In genomic region chr15:80744667-80745422, GRCm38 (mm10) we compare ENCODE assay signal across 33 mouse cellular contexts. TPM values are rescaled to one million over a fixed set of nuclear protein-coding genes. Genes with fewer than 3 reads are reported as not detected.
DNase-seq lines count a peak whose midpoint lies in the region; ATAC-seq and TF ChIP-seq lines count a peak whose summit lies in the region.
"Had no signal": no experiment of that assay in that cellular context is flagged by ENCODE, and none has a peak within 500 bp of the region (broad histone marks: within the 10 kb centered on the region; RNA-seq: fewer than 3 reads in every experiment).

No protein-coding gene starts in this region.

- no peak for TF ChIP-seq RAD21 in MEL (IDR thresholded peaks at IDR 0.05; ENCODE audit: low read depth, low read length)

- no peak overlapping the region for H3K9ac ChIP-seq in MEL (ENCODE audit: control insufficient read depth, low read depth, low read length, poor library complexity, severe bottlenecking)
- no peak overlapping the region for H3K9ac ChIP-seq in liver, embryonic 11.5 days (ENCODE audit: low read depth, low read length)
- H3K9ac ChIP-seq in liver, postnatal 0 days (replicated peaks) = no peak overlapping the region
- no peak overlapping the region for H3K9ac ChIP-seq in midbrain, postnatal 0 days (replicated peaks; ENCODE audit: low read length, poor library complexity, severe bottlenecking)
- H3K9ac ChIP-seq: embryonic facial prominence, embryonic 13.5 days; forebrain, embryonic 12.5 days; intestine, embryonic 15.5 days; limb, embryonic 13.5 days; lung, embryonic 14.5 days; neural tube, embryonic 15.5 days; stomach, embryonic 15.5 days had no signal

- H3K27ac ChIP-seq in gastrocnemius, adult 2 months = peak overlapping the region; percentile 17; the same call in 1 of the 2 replicates
- H3K27ac ChIP-seq in MEL (ENCODE audit: control insufficient read depth, low read depth, low read length) = peak overlapping the region; percentile 46
- no peak overlapping the region for H3K27ac ChIP-seq in liver, embryonic 11.5 days (ENCODE audit: low read depth, low read length)
- H3K27ac ChIP-seq in liver, postnatal 0 days (ENCODE audit: low read depth) = peak overlapping the region; percentile 72
- no peak overlapping the region for H3K27ac ChIP-seq in midbrain, postnatal 0 days (ENCODE audit: low read depth, low read length)
- H3K27ac ChIP-seq: embryonic facial prominence, embryonic 13.5 days; forebrain, embryonic 12.5 days; hindbrain, embryonic 10.5 days; intestine, embryonic 15.5 days; layer of hippocampus, adult 2 months; limb, embryonic 13.5 days; midbrain, embryonic 10.5 days; neural tube, embryonic 15.5 days; stomach, embryonic 15.5 days had no signal

- H3K4me2 ChIP-seq in liver, embryonic 11.5 days = peak overlapping the region; percentile 39
- peak overlapping the region; percentile 48 for H3K4me2 ChIP-seq in liver, postnatal 0 days (ENCODE audit: low read depth, low read length)
- H3K4me2 ChIP-seq in midbrain, postnatal 0 days (ENCODE audit: low read depth, low read length, poor library complexity, severe bottlenecking) = no peak overlapping the region
- H3K4me2 ChIP-seq: embryonic facial prominence, embryonic 13.5 days; forebrain, embryonic 12.5 days; intestine, embryonic 15.5 days; limb, embryonic 13.5 days; lung, embryonic 14.5 days; neural tube, embryonic 15.5 days; stomach, embryonic 15.5 days had no signal

- no peak overlapping the region for H3K4me3 ChIP-seq in gastrocnemius, adult 2 months
- H3K4me3 ChIP-seq in MEL (ENCODE audit: control insufficient read depth in 1 of 2, insufficient read depth in 1 of 2, low read depth in 2 of 2, low read length in 2 of 2) = no peak overlapping the region
- no peak overlapping the region for H3K4me3 ChIP-seq in liver, embryonic 11.5 days (ENCODE audit: low read depth, low read length)
- peak overlapping the region; percentile 35; the same call in 1 of the 2 replicates for H3K4me3 ChIP-seq in liver, postnatal 0 days (ENCODE audit: low read depth, low read length)
- H3K4me3 ChIP-seq in midbrain, postnatal 0 days (ENCODE audit: low read depth, low read length) = no peak overlapping the region
- H3K4me3 ChIP-seq: embryonic facial prominence, embryonic 13.5 days; erythroblast, embryonic 14.5 days; forebrain, embryonic 12.5 days; hindbrain, embryonic 10.5 days; intestine, embryonic 15.5 days; layer of hippocampus, adult 2 months; limb, embryonic 13.5 days; midbrain, embryonic 10.5 days; neural tube, embryonic 15.5 days; stomach, embryonic 15.5 days had no signal

- peaks cover 26 to 40% of the 10 kb centered on the region in 2 experiments for H3K4me1 ChIP-seq in MEL (ENCODE audit: control insufficient read depth in 1 of 2, insufficient read depth in 2 of 2, low read length in 2 of 2)
- peaks cover 50% of the 10 kb centered on the region for H3K4me1 ChIP-seq in liver, embryonic 11.5 days (replicated peaks; ENCODE audit: control insufficient read depth, insufficient read depth, low read length)
- peaks cover 47% of the 10 kb centered on the region for H3K4me1 ChIP-seq in liver, postnatal 0 days (ENCODE audit: insufficient read depth)
- H3K4me1 ChIP-seq in midbrain, postnatal 0 days (ENCODE audit: insufficient read depth, low read length) = no peaks in the 10 kb centered on the region
- H3K4me1 ChIP-seq: forebrain, embryonic 12.5 days; hindbrain, embryonic 10.5 days; intestine, embryonic 15.5 days; limb, embryonic 13.5 days; midbrain, embryonic 10.5 days; neural tube, embryonic 15.5 days; stomach, embryonic 15.5 days had no signal

- intact Hi-C loops in gastrocnemius, adult 2 months (cut with DNase I) = no loop called here
- intact Hi-C loops in gastrocnemius, postnatal 36 days (cut with DNase I) = no loop called here

- no peak for DNase-seq in gastrocnemius, adult 2 months
- no peak for DNase-seq in gastrocnemius, postnatal 36 days
- DNase-seq in MEL (ENCODE audit: low read depth, low spot score) = peak; percentile 62
- no peak for DNase-seq in liver, embryonic 11.5 days (ENCODE audit: low spot score)
- no peak for DNase-seq in liver, postnatal 0 days
- no peak for DNase-seq in midbrain, postnatal 0 days (ENCODE audit: low spot score)
- no peak for DNase-seq in cerebellum, adult 18-20 months
- DNase-seq in left cerebral cortex, adult 18-20 months (ENCODE audit: low spot score in 2 of 2) = no peak
- DNase-seq: adrenal gland, postnatal 36 days; cerebellum, adult 2 months; cerebellum, postnatal 25 days; embryo, embryonic 11 days; kidney, adult 8-10 months; kidney, postnatal 25 days; layer of hippocampus, postnatal 36 days; lung, embryonic 14.5 days; lung, postnatal 4 days; right cerebral cortex, adult 18-20 months; right cerebral cortex, postnatal 4 days; thymus, adult 18-20 months had no signal

- H3K27me3 ChIP-seq in MEL (ENCODE audit: control insufficient read depth in 1 of 2, insufficient read depth in 2 of 2, low read length in 2 of 2) = no peaks in the 10 kb centered on the region; a peak in 1 of 4 replicates
- no peaks in the 10 kb centered on the region for H3K27me3 ChIP-seq in liver, embryonic 11.5 days (replicated peaks; ENCODE audit: control insufficient read depth, insufficient read depth, low read length)
- no peaks in the 10 kb centered on the region for H3K27me3 ChIP-seq in liver, postnatal 0 days (ENCODE audit: insufficient read depth, low read length)
- no peaks in the 10 kb centered on the region for H3K27me3 ChIP-seq in midbrain, postnatal 0 days (ENCODE audit: insufficient read depth, low read length)
- H3K27me3 ChIP-seq: embryonic facial prominence, embryonic 13.5 days; forebrain, embryonic 12.5 days; intestine, embryonic 15.5 days; limb, embryonic 13.5 days; neural tube, embryonic 15.5 days; Patski; stomach, embryonic 15.5 days had no signal

- TF ChIP-seq EP300 in MEL (IDR thresholded peaks at IDR 0.05; ENCODE audit: low read depth in 1 of 2, low read length in 2 of 2) = peak; percentile 75 to 83
- TF ChIP-seq EP300 in liver, postnatal 0 days (IDR thresholded peaks at IDR 0.05; ENCODE audit: low read depth) = peak; percentile 91

- H3K36me3 ChIP-seq in MEL (ENCODE audit: control insufficient read depth in 1 of 2, insufficient read depth in 2 of 2, low read length in 2 of 2) = peaks cover 0 to 44% of the 10 kb centered on the region in 2 experiments; a peak in 2 of 4 replicates
- no peaks in the 10 kb centered on the region for H3K36me3 ChIP-seq in liver, embryonic 11.5 days (ENCODE audit: control insufficient read depth, insufficient read depth, low read length)
- 0 out of 2 replicates have a peak, but pooled peaks cover 10% of the 10 kb centered on the region for H3K36me3 ChIP-seq in liver, postnatal 0 days (replicated peaks; ENCODE audit: insufficient read depth, low read length)
- H3K36me3 ChIP-seq in midbrain, postnatal 0 days (ENCODE audit: insufficient read depth, low read length) = no peaks in the 10 kb centered on the region
- H3K36me3 ChIP-seq: forebrain, embryonic 12.5 days; hindbrain, embryonic 10.5 days; intestine, embryonic 15.5 days; midbrain, embryonic 10.5 days; neural tube, embryonic 15.5 days; stomach, embryonic 15.5 days had no signal

- no peaks in the 10 kb centered on the region for H3K79me2 ChIP-seq in MEL (ENCODE audit: control insufficient read depth, insufficient read depth, low read length, poor library complexity)

- peak; percentile 81 for ATAC-seq in liver, embryonic 11.5 days (replicated peaks; ENCODE audit: low FRiP score)
- ATAC-seq in liver, postnatal 0 days = peak; percentile 36; the same call in 1 of the 2 replicates
- no peak for ATAC-seq in midbrain, postnatal 0 days (ENCODE audit: low FRiP score)
- ATAC-seq: hindbrain, embryonic 16.5 days; intestine, embryonic 15.5 days; midbrain, embryonic 16.5 days; Patski had no signal

- TF ChIP-seq CTCF in gastrocnemius, adult 2 months (IDR thresholded peaks at IDR 0.05) = no peak
- TF ChIP-seq CTCF in MEL (IDR thresholded peaks at IDR 0.05 in 2 of 3, conservative IDR thresholded peaks at IDR 0.05 in 1 of 3; ENCODE audit: control insufficient read depth in 1 of 3, insufficient read depth in 1 of 3, low read depth in 2 of 3, low read length in 3 of 3, poor library complexity in 1 of 3, severe bottlenecking in 1 of 3) = no peak
- TF ChIP-seq CTCF in liver, postnatal 0 days (IDR thresholded peaks at IDR 0.05; ENCODE audit: low read depth) = no peak
- no peak for TF ChIP-seq CTCF in midbrain, postnatal 0 days (IDR thresholded peaks at IDR 0.05)

- no peak for TF ChIP-seq POLR2A in MEL (IDR thresholded peaks at IDR 0.05; ENCODE audit: control insufficient read depth in 1 of 2, insufficient read depth in 1 of 2, low read depth in 1 of 2, low read length in 2 of 2, poor library complexity in 1 of 2)

- WGBS in liver, embryonic 11.5 days = 41% methylated on average over 3 of the region's 3 CpGs
- 58% methylated on average over 3 of the region's 3 CpGs for WGBS in liver, postnatal 0 days (ENCODE audit: insufficient replicate concordance)
- 86% methylated on average over 3 of the region's 3 CpGs for WGBS in midbrain, postnatal 0 days

- no peaks in the 10 kb centered on the region for H3K9me3 ChIP-seq in MEL (replicated peaks; ENCODE audit: insufficient read depth, low read length)
- H3K9me3 ChIP-seq in liver, embryonic 11.5 days (ENCODE audit: control insufficient read depth, low read length) = no peaks in the 10 kb centered on the region
- H3K9me3 ChIP-seq in liver, postnatal 0 days (ENCODE audit: low read length) = no peaks in the 10 kb centered on the region
- H3K9me3 ChIP-seq in midbrain, postnatal 0 days (ENCODE audit: low read length) = no peaks in the 10 kb centered on the region
- H3K9me3 ChIP-seq: embryonic facial prominence, embryonic 13.5 days; forebrain, embryonic 12.5 days; hindbrain, embryonic 10.5 days; intestine, embryonic 15.5 days; limb, embryonic 13.5 days; midbrain, embryonic 10.5 days; neural tube, embryonic 15.5 days; stomach, embryonic 15.5 days had no signal

TF ChIP-seq in MEL, 35 proteins besides CTCF, POLR2A, EP300 and RAD21 (continues in another document):
- TF ChIP-seq RCOR1 (IDR thresholded peaks at IDR 0.05; ENCODE audit: low read depth, low read length) (peak; percentile 89), USF2 (IDR thresholded peaks at IDR 0.05; ENCODE audit: borderline replicate concordance in 1 of 2, insufficient read depth in 1 of 2, low read depth in 1 of 2, low read length in 2 of 2) (no peak), POLR2AphosphoS2 (IDR thresholded peaks at IDR 0.05; ENCODE audit: low read length) (no peak), TAL1 (IDR thresholded peaks at IDR 0.05; ENCODE audit: low read length) (peak; percentile 88)

RNA-seq across cellular contexts. Expression of gene Tnrc6b, which starts 33.7 kb away (rescaled TPM):
- 10 to 100 TPM; 48.5 to 55.6 TPM for total RNA-seq in gastrocnemius, adult 2 months (2021)
- 10 to 100 TPM; 38.3 to 51.1 TPM for total RNA-seq in gastrocnemius, postnatal 36 days (2021)
- total RNA-seq in MEL (2012; rRNA removed) = 8.0 and 8.2 TPM in 2 replicates
- 10 to 100 TPM in 1 of 2 experiments, 1 to 10 TPM in 1; 7.8 to 13.9 TPM for polyA plus RNA-seq in MEL (2012; ENCODE audit: insufficient read depth in 1 of 2, insufficient read length in 2 of 2, low read depth in 1 of 2, low replicate concordance in 2 of 2, missing spikeins in 1 of 2)
- 17.7 and 18.5 TPM in 2 replicates for polyA plus RNA-seq in liver, embryonic 11.5 days (2014; fragmentation: Nextera tagmentation; extraction: Ambion mirVana)
- 6.3 and 9.6 TPM in 2 replicates for polyA plus RNA-seq in liver, postnatal 0 days (2015; fragmentation: Nextera tagmentation; extraction: Ambion mirVana)
- 30.0 and 39.0 TPM in 2 replicates for total RNA-seq in midbrain, postnatal 0 days (2014; rRNA removed)
- polyA plus RNA-seq in midbrain, postnatal 0 days (2015; fragmentation: Nextera tagmentation; extraction: Ambion mirVana) = 21.5 and 26.3 TPM in 2 replicates
- 100 to 1,000 TPM; 101 to 102 TPM for total RNA-seq in left cerebral cortex, adult 18-20 months (2021)

Comparison
In these comparisons a context has a peak if more than half of its experiments do, and no peak if none do; other contexts are left out.
1. H3K27ac ChIP-seq: peak in gastrocnemius, adult 2 months (single experiment), MEL (single experiment) and liver, postnatal 0 days (single experiment); none in liver, embryonic 11.5 days (single experiment) and midbrain, postnatal 0 days (single experiment).